Comparison of ENCODE assay signal across 22 mouse cellular contexts in the genomic region with DNA sequence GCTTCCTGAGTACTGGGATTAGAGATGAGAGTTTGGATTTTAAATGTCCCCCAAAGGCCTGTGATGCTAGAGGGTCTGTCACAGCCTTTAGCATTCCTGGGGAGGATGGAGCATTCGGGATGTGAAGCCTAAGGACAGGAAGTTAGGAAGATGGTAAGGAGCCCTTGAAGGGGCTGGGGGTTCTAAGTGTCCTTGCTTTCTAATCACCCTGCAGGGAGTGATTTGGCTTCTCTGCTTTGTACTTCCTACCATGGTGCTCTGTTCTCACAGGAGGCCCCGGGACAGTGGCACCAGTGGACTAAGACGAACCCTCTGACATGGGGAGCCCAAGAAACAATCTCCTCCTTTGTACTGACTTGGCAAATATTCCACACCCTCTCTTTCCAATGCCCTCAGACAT. TPM values are rescaled to one million over a fixed set of nuclear protein-coding genes. Genes with fewer than 3 reads are reported as not detected.
"Had no signal": no experiment of that assay in that cellular context is flagged by ENCODE, and none has a peak within 500 bp of the region (broad histone marks: within the 10 kb centered on the region; RNA-seq: fewer than 3 reads in every experiment).

No protein-coding gene starts in this region.

- H3K4me1 ChIP-seq: neural tube, embryonic 13.5 days; neural tube, embryonic 15.5 days; stomach, embryonic 15.5 days had no signal

- H3K27ac ChIP-seq: neural tube, embryonic 13.5 days; neural tube, embryonic 15.5 days; stomach, embryonic 15.5 days; stomach, postnatal 0 days had no signal

- DNase-seq: retina, postnatal 1 day; right cerebral cortex, adult 18-20 months; right cerebral cortex, postnatal 14 days; right cerebral cortex, postnatal 25 days; right cerebral cortex, postnatal 4 days; spleen, adult 18-20 months; thymus, adult 18-20 months; thymus, adult 2 months; thymus, postnatal 14 days; thymus, postnatal 25 days; thymus, postnatal 36 days; thymus, postnatal 4 days had no signal

- H3K9ac ChIP-seq: neural tube, embryonic 13.5 days; neural tube, embryonic 15.5 days; stomach, embryonic 15.5 days had no signal

- H3K27me3 ChIP-seq: neural tube, embryonic 13.5 days; neural tube, embryonic 15.5 days; stomach, embryonic 15.5 days had no signal

- H3K4me2 ChIP-seq: neural tube, embryonic 13.5 days; neural tube, embryonic 15.5 days; stomach, embryonic 15.5 days had no signal

- H3K4me3 ChIP-seq: neural tube, embryonic 13.5 days; neural tube, embryonic 15.5 days; stomach, embryonic 15.5 days had no signal

- H3K9me3 ChIP-seq: neural tube, embryonic 13.5 days; stomach, embryonic 15.5 days had no signal

- H3K36me3 ChIP-seq: neural tube, embryonic 13.5 days; neural tube, embryonic 15.5 days; stomach, embryonic 15.5 days had no signal

RNA-seq across cellular contexts. Expression of a gene that starts 23.7 kb away (rescaled TPM):
- total RNA-seq: neutrophil, adult 5-6 weeks had no signal
- polyA plus RNA-seq: small intestine, adult 2 months; spleen, adult 2 months; stomach, embryonic 14.5 days; stomach, embryonic 15.5 days; testis, adult 2 months; urinary bladder, adult 2 months had no signal
